Mouse (Mus musculus): Measurements from ENCODE around the gene Zfp462. TPM values are rescaled to one million over a fixed set of nuclear protein-coding genes. Genes with fewer than 3 reads are reported as not detected.

The Zfp462 gene
- total and polyA plus RNA-seq, 3 experiments: not detected

DNA sequence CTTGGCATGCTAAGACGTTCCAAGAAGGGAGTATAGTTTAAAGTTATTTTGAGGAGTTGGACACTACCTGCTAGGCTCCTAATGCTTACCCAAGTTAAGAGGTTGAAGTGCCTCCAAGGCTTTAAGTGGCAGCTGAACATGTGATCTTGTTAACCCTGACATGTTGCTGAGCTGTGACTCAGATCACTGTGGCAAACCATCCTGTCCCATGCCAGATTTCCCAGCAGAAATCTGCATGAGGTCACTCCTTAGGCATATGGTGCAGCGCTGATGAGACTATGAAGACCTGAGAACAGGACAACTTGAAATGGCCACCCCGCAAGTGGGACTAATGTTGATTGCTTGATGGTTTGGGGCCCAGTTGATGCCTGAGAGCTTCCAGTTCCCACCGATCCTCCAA, 27.2 kb downstream of the Zfp462 start:
- in situ Hi-C loops (cut with MboI; ENCODE audit: low pct_ligation_motif_present, low pct_unique_long_range_greater_than_20kb, low sequenced_read_pairs): no loop called here
- no peak for DNase-seq (ENCODE audit: extremely low read depth)

DNA sequence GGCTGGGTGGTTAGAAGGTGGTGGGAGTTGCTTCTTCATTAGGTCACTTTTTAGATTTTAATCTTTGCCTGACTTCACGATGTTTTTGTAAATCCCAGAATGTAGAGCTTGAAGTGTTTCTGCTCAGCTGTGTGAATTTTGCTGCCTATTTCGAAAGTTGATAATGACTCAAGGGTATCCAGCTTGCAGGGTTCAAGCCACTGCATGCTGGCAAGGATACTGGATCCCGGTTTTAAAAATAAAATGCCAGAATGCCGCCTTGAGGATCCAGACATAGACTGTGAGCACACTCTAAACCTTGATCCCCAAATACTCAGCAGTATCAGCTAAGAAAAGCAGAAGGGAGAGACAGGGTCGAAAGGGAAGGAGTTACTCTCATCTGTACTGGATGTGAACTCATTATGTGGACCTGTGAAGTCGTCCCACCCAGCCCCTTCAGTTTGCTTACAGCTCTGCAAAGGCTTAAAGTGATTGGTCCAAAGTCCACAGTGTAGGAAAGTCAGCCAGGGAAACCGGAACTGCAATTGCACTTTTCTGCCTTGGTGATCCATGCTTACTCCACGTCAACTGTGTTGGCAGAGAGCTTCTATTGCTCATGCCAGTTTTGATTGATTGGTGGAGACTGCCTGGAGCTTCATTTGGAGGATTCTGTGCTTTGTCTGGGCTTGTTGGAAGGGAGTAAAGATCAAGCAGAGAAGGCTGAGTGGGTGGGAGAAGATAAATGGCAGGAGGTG, 28.1 kb downstream of the Zfp462 start:
- H3K9me3 ChIP-seq (replicated peaks; ENCODE audit: low read length): peaks cover 20% of the 10 kb centered on the region
- dilution Hi-C loops (cut with MboI; ENCODE audit: extremely low pct_ligation_motif_present, extremely low pct_unique_long_range_greater_than_20kb, low sequenced_read_pairs) (no loop called here), in situ Hi-C loops (cut with MboI; ENCODE audit: low pct_ligation_motif_present, low pct_unique_long_range_greater_than_20kb, low sequenced_read_pairs) (no loop called here)
- H3K4me3 ChIP-seq (replicated peaks in 1 of 3; ENCODE audit: low read depth in 2 of 3, low read length in 2 of 3, poor library complexity in 1 of 3): no peak overlapping the region
- H3K4me2 ChIP-seq (ENCODE audit: insufficient read depth, low read depth, poor library complexity, severe bottlenecking): no peak overlapping the region
- TF ChIP-seq RAD21 (IDR thresholded peaks at IDR 0.05; ENCODE audit: low read depth, low read length) (no peak), SMC3 (IDR thresholded peaks at IDR 0.05; ENCODE audit: low read depth, low read length) (no peak), USF1 (IDR thresholded peaks at IDR 0.05; ENCODE audit: low read depth, low read length) (no peak), HCFC1 (IDR thresholded peaks at IDR 0.05; ENCODE audit: low read depth, low read length) (no peak), MAZ (IDR thresholded peaks at IDR 0.05; ENCODE audit: low read depth, low read length) (no peak), ZNF384 (IDR thresholded peaks at IDR 0.05; ENCODE audit: low read depth, low read length) (no peak), GABPA (IDR thresholded peaks at IDR 0.05; ENCODE audit: insufficient replicate concordance, low read depth, low read length) (no peak)
- no peak for DNase-seq (ENCODE audit: extremely low read depth)
- no peak overlapping the region for H3K9ac ChIP-seq (ENCODE audit: insufficient read depth, low read depth)
- no peaks in the 10 kb centered on the region for H3K79me2 ChIP-seq (replicated peaks; ENCODE audit: control insufficient read depth, extremely low read depth, insufficient read depth, poor library complexity, severe bottlenecking)
- no peaks in the 10 kb centered on the region for H3K27me3 ChIP-seq (replicated peaks)
- H3K27ac ChIP-seq (ENCODE audit: insufficient read depth, low read depth): no peak overlapping the region
- no peaks in the 10 kb centered on the region for H3K36me3 ChIP-seq (replicated peaks in 1 of 2; ENCODE audit: control insufficient read depth in 1 of 2, insufficient read depth in 1 of 2, low read length in 1 of 2)
- H3K4me1 ChIP-seq (ENCODE audit: control insufficient read depth in 1 of 2, insufficient read depth in 2 of 2): no peaks in the 10 kb centered on the region

More for the DNA sequence above, 27.2 kb downstream of the Zfp462 start:
- dilution Hi-C loops (cut with MboI; ENCODE audit: extremely low pct_ligation_motif_present, extremely low pct_unique_long_range_greater_than_20kb, low sequenced_read_pairs): no loop called here
- Histone ChIP-seq H3K36me3 (replicated peaks in 1 of 2; ENCODE audit: control insufficient read depth in 1 of 2, insufficient read depth in 1 of 2, low read length in 1 of 2) (no peaks in the 10 kb centered on the region), H3K9me3 (replicated peaks; ENCODE audit: low read length) (peaks cover 22% of the 10 kb centered on the region), H3K4me1 (ENCODE audit: control insufficient read depth in 1 of 2, insufficient read depth in 2 of 2) (no peaks in the 10 kb centered on the region), H3K9ac (ENCODE audit: insufficient read depth, low read depth) (no peak overlapping the region), H3K4me2 (ENCODE audit: insufficient read depth, low read depth, poor library complexity, severe bottlenecking) (no peak overlapping the region), H3K27ac (ENCODE audit: insufficient read depth, low read depth) (no peak overlapping the region), H3K27me3 (replicated peaks) (no peaks in the 10 kb centered on the region), H3K4me3 (replicated peaks in 1 of 3; ENCODE audit: low read depth in 2 of 3, low read length in 2 of 3, poor library complexity in 1 of 3) (no peak overlapping the region), H3K79me2 (replicated peaks; ENCODE audit: control insufficient read depth, extremely low read depth, insufficient read depth, poor library complexity, severe bottlenecking) (no peaks in the 10 kb centered on the region)
- TF ChIP-seq JUN (IDR thresholded peaks at IDR 0.05; ENCODE audit: insufficient read depth, low read depth, low read length) (no peak), ZNF384 (IDR thresholded peaks at IDR 0.05; ENCODE audit: low read depth, low read length) (no peak), ELF1 (IDR thresholded peaks at IDR 0.05; ENCODE audit: low read depth, low read length) (no peak), KAT2A (IDR thresholded peaks at IDR 0.05; ENCODE audit: insufficient replicate concordance, low read length) (no peak), ZMIZ1 (IDR thresholded peaks at IDR 0.05; ENCODE audit: low read depth, low read length) (no peak), MAZ (IDR thresholded peaks at IDR 0.05; ENCODE audit: low read depth, low read length) (no peak), RCOR1 (conservative IDR thresholded peaks at IDR 0.05; ENCODE audit: low read depth, low read length) (no peak), SIN3A (IDR thresholded peaks at IDR 0.05; ENCODE audit: low read length) (no peak), BHLHE40 (IDR thresholded peaks at IDR 0.05; ENCODE audit: low read depth, low read length) (no peak), USF2 (conservative IDR thresholded peaks at IDR 0.05; ENCODE audit: low read depth, low read length) (no peak), CHD2 (IDR thresholded peaks at IDR 0.05; ENCODE audit: low read length) (no peak), USF1 (IDR thresholded peaks at IDR 0.05; ENCODE audit: low read depth, low read length) (no peak), MAX (IDR thresholded peaks at IDR 0.05; ENCODE audit: low read length) (no peak), NELFE (IDR thresholded peaks at IDR 0.05; ENCODE audit: low read depth, low read length) (no peak)
